Mouse (Mus musculus) layer of hippocampus, adult 9-10 months (tissue): Measurements from ENCODE around the gene Adrb1.
"Not testable (repeated sequence)": the region's sequence is repeated elsewhere in the genome, so short reads cannot be mapped to it uniquely, and the experiment has no call there.

Source experiments
- DNase-seq: peaks from one replicate; pipeline ENCODE4 v3.0.0; 2022; ENCODE audit warnings: low spot score

Gene Adrb1

GRCm38 (mm10) chr19:56749343-56749742, 27.3 kb downstream of the Adrb1 start:
- DNase-seq, result no peak

- no peak for DNase-seq
These were observed 28.7 kb downstream of the Adrb1 start for GRCm38 (mm10) chr19:56750709-56751108.

GRCm38 (mm10) chr19:56754456-56754855, 32.5 kb downstream of the Adrb1 start:
- DNase-seq, result not testable (repeated sequence)

- no peak for DNase-seq
These were observed 34.4 kb downstream of the Adrb1 start for GRCm38 (mm10) chr19:56756412-56756811.

GRCm38 (mm10) chr19:56758311-56758710, 36.3 kb downstream of the Adrb1 start:
- no peak for DNase-seq

GRCm38 (mm10) chr19:56759740-56760139, 37.7 kb downstream of the Adrb1 start:
- DNase-seq, result no peak

- DNase-seq, result no peak
These were observed 38.4 kb downstream of the Adrb1 start for GRCm38 (mm10) chr19:56760306-56760940.

GRCm38 (mm10) chr19:56761096-56761495, 39.1 kb downstream of the Adrb1 start:
- DNase-seq, result no peak

- no peak for DNase-seq
These were observed 39.7 kb downstream of the Adrb1 start for GRCm38 (mm10) chr19:56761727-56762126.

GRCm38 (mm10) chr19:56762686-56763085, 40.7 kb downstream of the Adrb1 start:
- no peak for DNase-seq

- no peak for DNase-seq
These were observed 47.0 kb downstream of the Adrb1 start for GRCm38 (mm10) chr19:56769024-56769423.

GRCm38 (mm10) chr19:56772158-56772557, 50.2 kb downstream of the Adrb1 start:
- DNase-seq, result no peak

- DNase-seq, result no peak
These were observed 51.5 kb downstream of the Adrb1 start for GRCm38 (mm10) chr19:56773393-56773971.

- no peak for DNase-seq
These were observed 52.5 kb downstream of the Adrb1 start for GRCm38 (mm10) chr19:56774408-56774962.

GRCm38 (mm10) chr19:56774971-56775892, 53.2 kb downstream of the Adrb1 start:
- no peak for DNase-seq

GRCm38 (mm10) chr19:56775893-56776718, 54.1 kb downstream of the Adrb1 start:
- DNase-seq, result no peak

- no peak for DNase-seq
These were observed 54.9 kb downstream of the Adrb1 start for GRCm38 (mm10) chr19:56776719-56777382.

GRCm38 (mm10) chr19:56778532-56778931, 56.5 kb downstream of the Adrb1 start:
- not testable (repeated sequence) for DNase-seq
